Mouse (Mus musculus) retina, postnatal 1 day (tissue): ENCODE results near the gene Fam120a.

Experiments used
- DNase-seq: peaks from one replicate; pipeline ENCODE4 v3.0.0-alpha.2; 2012

Fam120a gene

GRCm38 (mm10) chr13:48911426-48911825 is 56.4 kb downstream of the Fam120a start:
- DNase-seq = no peak

GRCm38 (mm10) chr13:48905458-48905857 is 62.4 kb downstream of the Fam120a start:
- DNase-seq = no peak

DNA sequence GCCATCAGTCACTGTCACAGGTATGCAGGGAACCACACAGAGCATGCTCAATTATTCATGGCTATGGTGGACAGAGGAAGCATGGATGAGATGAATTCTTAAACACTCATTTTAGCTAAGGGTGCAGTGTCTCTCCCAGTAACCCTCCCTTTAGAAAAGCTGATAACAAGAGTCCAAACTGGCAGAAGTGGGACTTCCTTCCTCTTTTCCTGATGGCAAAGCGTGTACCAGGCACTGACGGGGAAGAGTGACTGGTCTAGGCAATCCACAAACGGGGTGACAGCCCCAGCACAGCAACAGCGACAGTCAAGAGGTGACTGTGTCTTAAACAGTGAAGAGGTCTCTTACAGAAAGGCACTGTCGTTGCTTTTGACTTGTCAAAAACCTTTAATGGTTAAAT is 72.4 kb downstream of the Fam120a start:
- no peak for DNase-seq

GRCm38 (mm10) chr13:48890260-48890960 is 77.4 kb downstream of the Fam120a start:
- no peak for DNase-seq

DNA sequence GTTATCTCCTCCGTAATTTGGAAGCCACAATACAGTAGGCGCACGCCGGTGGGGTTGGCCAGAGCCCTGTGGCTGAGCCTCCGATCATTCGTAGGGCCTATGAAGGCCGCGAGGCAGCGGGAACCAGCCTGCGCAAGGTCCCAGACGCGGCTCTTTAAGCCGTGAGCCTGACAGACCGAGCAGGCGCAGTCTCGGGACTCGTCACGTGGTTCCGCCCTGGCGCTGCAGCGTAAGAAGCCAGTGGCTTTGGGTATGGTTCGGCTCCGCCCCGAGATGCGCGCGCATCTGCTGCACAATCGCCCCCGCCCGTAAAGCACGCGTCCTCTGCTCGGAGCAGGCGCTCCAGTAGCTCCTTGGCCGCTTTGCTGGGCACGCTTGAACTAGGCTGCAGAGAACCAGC is 89.3 kb downstream of the Fam120a start:
- DNase-seq = peak; percentile 99

- no peak for DNase-seq
These were observed 90.0 kb downstream of the Fam120a start for GRCm38 (mm10) chr13:48877805-48878204.

GRCm38 (mm10) chr13:48872726-48873125 is 95.1 kb downstream of the Fam120a start:
- DNase-seq = no peak

- DNase-seq = no peak
These were observed 95.8 kb downstream of the Fam120a start for GRCm38 (mm10) chr13:48871887-48872606.

DNA sequence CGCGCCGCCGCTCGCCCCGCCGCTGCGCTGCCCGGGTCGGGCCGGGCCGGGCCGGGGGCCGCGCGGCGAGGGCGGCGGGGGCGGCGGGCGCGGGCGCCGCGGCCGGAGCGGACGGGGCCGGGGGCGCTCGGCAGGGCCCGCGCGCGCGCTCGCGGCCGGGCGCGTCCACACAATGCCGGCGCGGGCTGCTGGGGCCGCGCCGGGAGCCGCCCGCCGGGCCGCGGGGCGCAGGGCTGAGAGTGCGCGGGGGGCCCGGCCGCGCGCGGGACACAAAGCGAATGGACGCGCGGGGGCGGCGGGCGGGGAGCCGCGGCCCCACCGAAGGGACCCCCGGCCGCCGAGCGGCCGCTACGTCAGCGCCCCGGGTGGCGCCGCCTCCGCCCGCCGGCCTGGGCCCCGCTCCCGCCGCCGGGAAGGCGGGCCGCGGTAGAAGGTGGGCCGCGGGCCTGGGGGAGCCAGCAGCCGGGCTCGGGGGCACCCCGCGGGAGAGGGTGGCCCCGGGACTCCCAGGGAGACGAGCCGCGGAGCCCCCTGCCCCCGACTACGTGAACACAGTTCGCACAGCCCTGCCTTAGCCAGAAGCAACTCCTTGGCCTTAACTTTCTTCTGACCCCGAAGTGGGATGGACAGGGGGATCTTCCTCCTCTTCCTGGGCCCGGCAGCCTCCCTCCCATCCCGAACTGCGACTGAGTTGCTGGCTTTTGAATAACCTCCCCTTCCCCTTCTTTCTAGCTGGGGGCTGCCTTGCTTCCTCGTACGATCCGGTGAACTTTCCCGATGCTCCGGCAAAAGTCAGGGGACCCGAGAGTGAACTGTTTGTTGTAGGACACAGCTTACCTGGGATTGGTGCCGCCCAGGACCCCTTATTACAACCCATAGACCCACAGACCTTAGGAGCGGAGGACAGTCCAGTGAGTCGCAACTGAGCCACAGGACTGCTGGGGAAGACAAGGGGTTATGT is 96.8 kb downstream of the Fam120a start, which contains the start of gene Phf2:
Phf2 (minus strand) TSS at position 349 of the 961 bp plus-strand sequence.
- DNase-seq = peak; percentile 62

- DNase-seq = peak; percentile 50
These were observed 97.7 kb downstream of the Fam120a start for GRCm38 (mm10) chr13:48869950-48870770.

- no peak for DNase-seq
These were observed 98.2 kb downstream of the Fam120a start for GRCm38 (mm10) chr13:48869600-48869949.

- DNase-seq = no peak
These were observed 98.7 kb downstream of the Fam120a start for GRCm38 (mm10) chr13:48869088-48869487.

DNA sequence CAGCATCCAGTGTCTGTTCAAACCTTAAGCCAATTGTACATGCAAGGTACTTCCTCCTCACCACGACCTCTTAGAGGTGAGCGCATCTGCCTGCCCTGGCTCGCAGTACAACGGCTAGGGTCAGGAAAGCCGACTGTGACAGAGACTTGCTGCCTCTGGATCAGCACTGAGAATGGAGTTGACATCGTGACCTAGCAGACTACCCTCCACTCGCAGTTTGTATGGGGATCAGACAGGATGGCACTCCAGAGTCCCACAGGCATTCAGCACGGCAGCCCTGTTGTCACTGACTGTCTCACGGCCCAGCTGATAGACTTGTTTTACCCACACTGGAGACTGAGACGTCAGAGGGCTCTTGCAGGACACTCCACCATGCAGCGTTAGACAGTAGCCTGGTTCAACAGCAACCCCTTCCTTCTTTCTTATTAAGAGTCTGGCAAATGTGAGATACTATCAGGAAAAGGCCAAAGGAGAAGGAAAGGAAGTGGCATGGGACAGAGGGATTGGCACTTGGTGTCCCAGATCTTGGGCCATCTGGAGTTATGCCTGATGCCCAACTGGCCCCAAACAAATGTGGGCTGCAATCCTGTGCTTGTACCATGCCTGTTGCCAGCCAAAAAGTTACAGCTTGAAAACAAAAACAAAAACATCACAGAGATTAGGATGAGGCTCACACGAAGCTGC is 103.0 kb downstream of the Fam120a start:
- no peak for DNase-seq

- no peak for DNase-seq
These were observed 104.3 kb downstream of the Fam120a start for GRCm38 (mm10) chr13:48863556-48863955.

- no peak for DNase-seq
These were observed 105.9 kb downstream of the Fam120a start for GRCm38 (mm10) chr13:48861913-48862312.

DNA sequence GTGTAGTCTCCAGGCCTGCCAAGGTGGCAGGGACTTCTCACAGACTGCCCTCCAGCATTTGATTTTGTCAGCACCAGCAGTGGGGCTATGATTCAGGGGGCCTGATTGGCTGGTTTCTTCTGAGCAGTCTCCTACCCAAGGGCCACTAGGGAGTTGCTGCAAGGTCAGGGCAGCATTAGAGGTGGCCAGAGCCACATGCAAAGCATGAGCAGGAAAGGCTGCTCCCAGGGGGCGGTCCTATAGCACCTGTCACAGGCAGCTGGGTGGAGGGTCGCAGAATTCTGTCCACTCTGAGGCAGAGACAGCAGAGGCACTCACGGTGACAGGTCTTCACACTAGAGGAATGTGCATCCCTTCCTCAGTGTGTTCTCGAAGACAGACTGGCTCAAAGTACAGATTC is 109.0 kb downstream of the Fam120a start:
- DNase-seq = no peak

DNA sequence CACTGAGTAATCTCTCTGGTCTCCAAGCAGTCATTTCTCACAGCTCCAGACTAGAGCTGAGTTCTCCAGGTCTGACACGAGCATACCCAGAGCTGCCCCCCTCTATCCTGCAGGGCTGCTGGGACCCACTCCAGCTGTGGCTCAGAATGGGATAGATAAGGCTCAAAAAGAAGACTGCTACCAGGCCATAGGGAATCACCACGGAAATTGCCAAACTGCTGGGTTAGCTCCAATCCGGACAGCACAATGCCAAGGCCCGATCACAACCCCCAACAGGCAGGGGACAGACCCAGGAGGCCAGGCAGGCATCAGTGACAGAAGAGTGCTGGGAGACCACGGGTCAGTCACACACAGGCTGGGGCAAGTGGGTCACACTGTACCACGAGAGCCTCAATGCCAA is 109.8 kb downstream of the Fam120a start:
- DNase-seq = no peak

GRCm38 (mm10) chr13:48857246-48857932 is 110.4 kb downstream of the Fam120a start:
- DNase-seq = peak; percentile 32

- peak; percentile 65 for DNase-seq
These were observed 113.9 kb downstream of the Fam120a start for GRCm38 (mm10) chr13:48853947-48854346.

DNA sequence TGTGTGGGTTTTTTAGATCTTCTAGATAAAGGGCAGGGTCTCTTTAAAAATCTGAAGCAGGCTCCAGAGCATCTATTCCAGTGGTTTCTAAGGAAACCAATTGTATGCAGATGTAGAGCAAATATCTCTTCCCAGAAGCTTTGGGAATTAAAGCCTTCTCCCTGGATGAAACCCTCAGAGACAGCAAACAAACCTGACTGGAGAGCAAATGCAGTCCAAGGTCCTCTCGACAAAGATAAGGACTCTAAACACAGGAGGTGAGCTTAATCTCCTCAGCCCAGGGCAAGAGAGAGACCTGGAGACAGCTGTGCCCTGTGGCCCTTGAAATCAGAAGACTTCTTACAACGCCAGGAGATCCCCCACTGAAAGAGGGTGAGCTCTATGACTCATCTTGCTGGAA is 114.3 kb downstream of the Fam120a start:
- DNase-seq = no peak

DNA sequence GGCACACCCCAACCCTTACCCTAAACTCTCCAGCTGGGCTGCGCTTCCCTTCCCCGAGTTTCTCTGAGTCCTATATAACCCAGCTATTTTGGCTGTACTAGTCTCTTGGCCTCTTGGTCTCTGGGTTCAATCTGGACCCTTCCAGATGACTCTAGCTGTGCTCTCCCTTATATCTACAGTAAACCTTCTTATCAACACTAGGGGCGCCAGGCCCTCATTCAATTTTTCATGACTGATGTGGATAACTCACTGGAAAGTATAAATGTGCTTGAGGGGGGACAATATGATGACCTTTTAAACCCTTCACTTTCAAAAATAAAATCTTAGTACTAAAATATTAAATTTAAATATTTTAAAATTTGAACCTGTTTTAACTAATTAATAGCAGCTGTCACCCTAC is 115.0 kb downstream of the Fam120a start:
- peak; percentile 43 for DNase-seq
